Mouse (Mus musculus) small intestine, adult 2 months (tissue): ENCODE measurements around the gene Gm29427. TPM values are rescaled to one million over a fixed set of nuclear protein-coding genes. Genes with fewer than 3 reads are reported as not detected.

Experiments
- H3K27ac ChIP-seq: fragments of 200-500 bp; 2 replicates; pipeline ENCODE4 v1.5.1; 2012; ENCODE audit warnings: low read depth, low read length, control low read depth, inconsistent platforms; ENCODE audit not compliant: insufficient read depth
- H3K27me3 ChIP-seq: fragments of 200-500 bp; 2 replicates; pipeline ENCODE4 v1.6.1; 2012; ENCODE audit warnings: mild to moderate bottlenecking, moderate library complexity, low read length, inconsistent platforms; ENCODE audit not compliant: control insufficient read depth, insufficient read depth
- H3K36me3 ChIP-seq: fragments of 200-500 bp; 2 replicates; pipeline ENCODE4 v1.6.1; 2012; ENCODE audit warnings: mild to moderate bottlenecking, low read length, control low read depth, inconsistent platforms; ENCODE audit not compliant: control insufficient read depth, insufficient read depth
- H3K4me1 ChIP-seq: fragments of 200-500 bp; 2 replicates; pipeline ENCODE4 v1.6.1; 2012; ENCODE audit warnings: low read length, inconsistent platforms, mixed read lengths; ENCODE audit not compliant: control insufficient read depth, insufficient read depth, insufficient read length
- H3K4me3 ChIP-seq: fragments of 200-500 bp; 2 replicates; pipeline ENCODE4 v1.5.1; 2012; ENCODE audit warnings: low read depth, mild to moderate bottlenecking, control low read depth, inconsistent platforms, low read length, moderate library complexity
- CTCF ChIP-seq: fragments of 200-500 bp; IDR thresholded peaks from 2 replicates; pipeline ENCODE4 v1.5.1; 2012; ENCODE audit warnings: low read depth, mild to moderate bottlenecking, control low read depth, inconsistent platforms, low read length, moderate library complexity, mixed read lengths; ENCODE audit not compliant: insufficient replicate concordance, insufficient read length; ENCODE audit errors: extremely low read depth
- POLR2A ChIP-seq: fragments of 200-500 bp; IDR thresholded peaks from 2 replicates; pipeline ENCODE4 v1.6.1; 2012; ENCODE audit warnings: low read depth, mild to moderate bottlenecking, control low read depth, inconsistent platforms, low read length, moderate library complexity
- WGBS: fragments of 180-500 bp; shearing (Covaris S2); methylation state at CpG from one replicate; pipeline ENCODE4 v1.1.7; 2018; 5-methylcytosine and 5-hydroxymethylcytosine counted together
- polyA plus RNA-seq: library from polyadenylated mRNA; depleted of rRNA; stranded (reverse); fragments of >200 nt; gene quantifications from 2 replicates; pipeline ENCODE4 v1.2.3, GENCODE M21; 2012

The Gm29427 gene
- polyA plus RNA-seq, 1 experiment: not detected

DNA sequence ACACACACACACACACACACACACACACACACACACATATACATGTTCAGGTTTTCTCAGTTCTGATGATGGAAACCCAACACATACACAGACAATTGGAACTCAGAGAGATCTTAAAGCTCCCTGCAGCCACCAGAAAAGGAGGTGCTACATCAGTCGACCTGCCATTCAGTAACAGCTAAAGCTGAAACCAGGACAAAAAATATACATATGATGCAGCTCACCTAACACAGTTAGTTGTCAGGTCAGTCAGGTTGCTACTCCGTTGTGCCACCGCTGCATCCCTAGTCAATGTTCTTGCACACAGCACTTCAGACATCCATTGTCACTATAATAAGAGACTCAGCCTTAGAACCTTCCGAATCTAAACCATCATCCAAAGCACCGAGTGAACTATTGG is 29.4 kb upstream of the Gm29427 start:
- TF ChIP-seq POLR2A (no peak), CTCF (no peak)
- H3K36me3 ChIP-seq: peaks cover 49% of the 10 kb centered on the region
- H3K4me3 ChIP-seq: no peak overlapping the region
- no peaks in the 10 kb centered on the region for H3K27me3 ChIP-seq
- no peak overlapping the region for H3K27ac ChIP-seq
- 90% methylated on average over 5 of the region's 5 CpGs for WGBS
- peaks cover 24% of the 10 kb centered on the region for H3K4me1 ChIP-seq

DNA sequence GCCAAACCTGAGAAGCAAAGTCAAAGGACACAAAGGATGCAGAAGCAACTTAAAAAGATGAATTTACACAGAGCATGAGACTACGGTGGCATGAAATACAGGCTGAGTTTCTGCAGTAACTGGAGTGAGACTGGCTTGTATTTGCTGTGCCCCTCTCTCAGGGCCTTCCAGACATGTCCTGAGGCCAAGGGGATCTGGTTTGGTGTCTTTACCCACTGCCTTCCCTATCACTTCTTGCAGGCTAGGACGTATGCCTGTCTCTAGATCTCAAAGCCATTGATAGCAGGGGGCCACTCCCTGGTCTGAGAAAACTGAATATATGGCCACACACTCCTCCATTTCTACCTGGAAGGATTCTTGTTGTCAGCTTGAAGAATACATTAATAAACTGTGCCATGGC is 28.6 kb upstream of the Gm29427 start:
- Histone ChIP-seq H3K36me3 (peaks cover 50% of the 10 kb centered on the region), H3K4me3 (no peak overlapping the region), H3K4me1 (peaks cover 26% of the 10 kb centered on the region), H3K27ac (no peak overlapping the region), H3K27me3 (no peaks in the 10 kb centered on the region)
- TF ChIP-seq CTCF (no peak), POLR2A (no peak)
- WGBS: 53% methylated on average over 2 of the region's 2 CpGs

- 18% methylated on average over 1 of the region's 1 CpGs for WGBS
- no peak overlapping the region for H3K4me3 ChIP-seq
- no peak overlapping the region for H3K27ac ChIP-seq
- no peaks in the 10 kb centered on the region for H3K27me3 ChIP-seq
- peaks cover 26% of the 10 kb centered on the region for H3K4me1 ChIP-seq
- TF ChIP-seq CTCF (no peak), POLR2A (no peak)
- peaks cover 50% of the 10 kb centered on the region for H3K36me3 ChIP-seq
Observed at GRCm38 (mm10) chr1:130743775-130744174, 28.2 kb upstream of the Gm29427 start.

GRCm38 (mm10) chr1:130742201-130742600 is 26.6 kb upstream of the Gm29427 start:
- no peaks in the 10 kb centered on the region for H3K27me3 ChIP-seq

GRCm38 (mm10) chr1:130740781-130741720 is 25.5 kb upstream of the Gm29427 start:
- WGBS: 33% methylated on average over 15 of the region's 15 CpGs

More at GRCm38 (mm10) chr1:130742201-130742600, 26.6 kb upstream of the Gm29427 start:
- Histone ChIP-seq H3K27ac (no peak overlapping the region), H3K4me1 (peaks cover 36% of the 10 kb centered on the region), H3K4me3 (no peak overlapping the region), H3K36me3 (peaks cover 59% of the 10 kb centered on the region)
- WGBS: 95% methylated on average over 7 of the region's 7 CpGs
- TF ChIP-seq CTCF (no peak), POLR2A (no peak)

GRCm38 (mm10) chr1:130740227-130740648 is 24.6 kb upstream of the Gm29427 start:
- H3K27ac ChIP-seq: peak overlapping the region; percentile 58
- no peaks in the 10 kb centered on the region for H3K27me3 ChIP-seq
- H3K4me3 ChIP-seq: no peak overlapping the region
- peaks cover 64% of the 10 kb centered on the region for H3K36me3 ChIP-seq
- H3K4me1 ChIP-seq: peaks cover 45% of the 10 kb centered on the region
- 35% methylated on average over 4 of the region's 4 CpGs for WGBS
- TF ChIP-seq CTCF (no peak), POLR2A (no peak)

More at GRCm38 (mm10) chr1:130740781-130741720, 25.5 kb upstream of the Gm29427 start:
- peaks cover 38% of the 10 kb centered on the region for H3K4me1 ChIP-seq
- H3K27me3 ChIP-seq: no peaks in the 10 kb centered on the region
- peak overlapping the region; percentile 58 for H3K27ac ChIP-seq
- H3K36me3 ChIP-seq: peaks cover 61% of the 10 kb centered on the region
- TF ChIP-seq CTCF: no peak
- TF ChIP-seq POLR2A: no peak
- H3K4me3 ChIP-seq: no peak overlapping the region

DNA sequence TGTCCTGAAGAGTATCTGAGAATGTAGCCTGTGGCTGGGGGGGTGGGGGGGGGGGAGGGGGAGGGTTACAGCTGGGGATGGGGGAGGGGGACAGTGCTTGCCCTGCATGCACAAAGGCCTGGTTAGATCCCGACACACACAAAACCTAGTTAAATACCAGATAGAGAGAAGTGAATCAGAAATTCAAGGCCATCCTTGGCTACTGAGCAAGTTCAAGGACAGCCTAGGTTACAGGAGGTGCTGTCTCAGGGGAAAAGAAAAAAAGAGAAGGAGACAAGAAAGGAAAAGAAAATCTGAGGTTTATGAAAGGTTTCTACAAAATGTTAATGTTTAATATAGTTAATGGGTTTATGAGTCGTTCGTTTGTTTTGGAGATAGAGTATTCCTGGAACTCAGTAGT is 24.0 kb upstream of the Gm29427 start:
- peak overlapping the region; percentile 70 for H3K27ac ChIP-seq
- peaks cover 61% of the 10 kb centered on the region for H3K36me3 ChIP-seq
- TF ChIP-seq POLR2A (no peak), CTCF (no peak)
- WGBS: 24% methylated on average over 3 of the region's 3 CpGs
- H3K27me3 ChIP-seq: no peaks in the 10 kb centered on the region
- H3K4me1 ChIP-seq: peaks cover 46% of the 10 kb centered on the region
- no peak overlapping the region for H3K4me3 ChIP-seq
